Mouse (Mus musculus) R1 (cell line): ENCODE measurements at regions not wholly inside any gene's neighbourhood (a gene's known extent, or its start where the extent isn't known, plus 50 kb on each side); places are given as distances from the start of the nearest gene placed in this dataset.

ENCODE experiments used
- DNase-seq: peaks from one replicate; pipeline ENCODE4 v3.0.0-alpha.2; 2018; ENCODE audit warnings: low read depth, low spot score

DNA sequence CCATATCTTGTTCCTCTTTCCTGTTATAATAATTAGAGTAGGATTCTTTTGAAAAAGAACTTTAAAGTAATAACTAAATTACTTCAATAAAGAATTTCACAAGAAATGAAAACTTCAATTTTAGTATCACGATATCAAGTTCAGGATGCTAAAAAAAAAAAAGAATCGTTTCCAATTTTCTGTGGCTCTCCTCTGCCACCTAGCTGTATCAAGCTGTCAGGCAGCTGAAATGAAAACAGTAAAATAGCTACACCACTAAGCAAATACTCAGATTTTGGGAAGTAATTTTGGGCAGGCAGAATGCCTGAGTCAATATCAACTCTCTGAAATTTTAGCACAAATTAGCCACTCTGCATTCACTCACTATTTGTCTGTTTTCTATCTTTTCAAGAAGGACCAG lies 694.5 kb upstream of the Arrdc3 start:
- no peak for DNase-seq

DNA sequence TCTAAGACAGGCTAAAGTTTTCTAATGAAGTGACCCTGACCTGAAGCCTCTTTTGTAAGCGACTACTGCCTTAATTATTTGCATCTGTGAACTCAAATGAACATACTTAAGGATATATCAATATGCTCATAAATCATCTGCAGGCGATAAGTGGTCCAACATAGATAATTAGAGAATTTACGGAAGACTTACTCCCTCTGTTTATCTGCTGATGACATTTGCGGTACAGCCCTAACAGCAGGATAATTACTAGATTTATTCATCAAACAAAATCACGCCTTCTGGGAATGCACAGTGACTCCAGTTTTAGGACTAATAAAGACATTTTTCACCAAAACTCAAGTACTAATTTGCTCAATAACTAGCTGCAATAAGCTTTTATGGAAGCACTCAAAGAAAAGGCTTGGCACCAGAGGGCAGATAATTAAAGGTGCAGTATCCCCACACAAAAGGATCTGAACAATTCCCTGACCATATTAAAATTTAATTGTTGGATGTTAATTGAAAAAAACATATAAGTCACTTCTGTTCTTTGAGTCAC lies 688.0 kb upstream of the Arrdc3 start:
- no peak for DNase-seq

DNA sequence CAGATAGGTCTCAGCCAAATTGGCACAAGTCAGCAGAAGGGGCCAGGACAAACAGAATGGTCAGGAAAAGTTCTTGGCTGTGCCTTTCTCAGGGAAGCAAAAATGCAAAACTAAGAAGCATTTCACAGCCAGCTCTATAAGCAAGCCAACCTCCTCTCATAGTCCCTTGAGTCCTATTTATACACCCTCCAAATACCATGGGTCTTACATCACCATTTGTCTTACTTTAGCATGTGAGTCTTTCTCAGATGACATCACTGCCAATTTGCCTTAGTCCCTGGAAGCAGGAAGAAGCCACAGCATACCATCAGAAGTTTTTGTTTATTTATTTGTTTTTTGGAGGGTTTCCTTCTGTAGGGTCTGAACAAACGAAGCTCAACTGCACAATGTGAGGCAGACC lies 659.1 kb upstream of the Arrdc3 start:
- no peak for DNase-seq

DNA sequence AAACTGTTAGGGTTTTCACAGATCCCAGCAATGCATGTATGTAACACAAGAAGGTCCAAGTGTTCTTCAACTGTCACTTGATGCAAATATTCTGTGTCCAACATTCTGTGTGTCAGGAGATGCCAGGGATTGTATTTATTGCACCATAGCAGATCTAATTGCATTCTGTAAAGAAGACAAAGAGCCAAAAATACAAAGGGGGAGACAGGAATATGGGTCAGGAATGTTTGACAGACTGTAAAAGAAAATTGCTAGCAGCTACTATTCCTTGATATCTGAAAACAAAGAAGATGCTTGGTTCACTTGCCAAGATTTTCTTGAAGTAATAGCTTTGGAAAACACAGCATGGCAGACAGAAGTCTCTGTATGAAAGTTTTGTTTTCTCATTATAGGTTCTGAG lies 651.8 kb upstream of the Arrdc3 start:
- DNase-seq, result no peak

DNA sequence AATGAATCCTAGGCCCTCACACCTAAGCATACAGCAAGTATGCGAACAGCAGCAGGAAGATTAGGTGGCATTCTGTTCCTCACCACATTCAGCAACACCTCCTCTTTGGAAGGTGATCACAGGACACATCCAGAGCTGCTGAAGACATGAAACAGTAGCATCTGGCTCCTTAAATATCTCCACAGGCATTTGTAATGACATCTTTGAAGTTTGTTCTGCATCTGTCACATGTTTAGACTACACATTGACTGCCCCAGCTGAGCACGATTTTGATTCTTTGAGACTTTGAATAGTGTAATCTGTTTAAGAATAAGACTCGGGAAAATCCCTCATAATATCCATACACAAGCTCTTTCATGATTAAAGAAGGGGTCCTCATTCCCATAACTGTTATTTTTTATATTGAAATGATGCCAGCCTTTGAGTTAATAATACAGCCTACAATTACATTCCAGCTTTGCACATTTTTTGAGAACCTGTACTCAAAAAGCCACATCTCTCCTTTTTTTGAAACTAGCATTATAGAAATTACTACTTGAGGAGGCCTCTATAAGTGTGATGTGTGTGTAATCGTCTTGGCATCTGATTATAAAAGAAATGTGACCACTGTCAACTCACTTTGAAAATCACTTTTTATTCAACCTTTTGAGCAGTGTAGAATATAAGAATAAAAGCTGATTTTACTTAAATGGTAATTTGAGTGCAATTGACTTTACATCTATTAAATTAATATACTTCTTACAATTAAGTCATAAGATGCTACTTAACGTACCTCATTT lies 647.7 kb upstream of the Arrdc3 start:
- DNase-seq, result no peak

DNA sequence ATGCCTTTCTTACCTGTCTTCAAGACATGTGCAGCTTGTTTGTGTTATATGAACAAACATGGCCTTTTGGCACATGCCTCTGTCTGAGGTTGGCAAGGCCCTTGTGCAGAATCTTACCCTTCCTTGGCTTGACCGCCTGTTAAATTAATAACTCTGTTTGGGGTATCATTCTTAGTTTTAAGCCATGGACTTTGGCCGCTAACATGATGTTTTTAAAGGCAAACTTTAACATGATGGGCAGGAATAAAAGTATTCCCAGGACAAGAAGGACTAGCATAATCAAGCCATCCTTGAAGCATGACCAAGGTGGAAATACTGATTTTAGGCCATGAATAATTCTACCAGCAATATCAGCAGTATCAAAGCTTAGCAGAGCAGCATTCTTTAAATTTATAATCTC lies 620.4 kb upstream of the Arrdc3 start:
- DNase-seq, result no peak

DNA sequence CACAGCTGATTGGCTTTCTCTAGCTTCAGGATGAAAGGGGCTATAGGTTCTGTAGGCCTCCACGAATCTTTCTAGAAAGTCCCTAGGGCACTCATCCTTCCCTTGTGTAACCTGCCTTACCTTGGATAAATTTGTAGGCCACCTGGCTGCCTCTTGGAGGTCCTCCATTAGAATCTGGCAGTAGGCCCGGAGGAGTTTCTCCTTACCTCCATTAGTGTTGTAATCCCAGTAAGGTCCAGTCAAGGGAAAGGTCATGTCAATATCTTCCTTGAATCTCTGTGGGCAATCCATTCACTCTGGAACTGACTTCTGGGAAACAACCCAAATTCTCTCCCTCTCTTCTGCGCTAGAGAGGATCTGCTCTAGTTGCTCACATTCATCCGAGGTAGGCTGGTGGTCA lies 616.1 kb upstream of the Arrdc3 start:
- DNase-seq, result no peak

DNA sequence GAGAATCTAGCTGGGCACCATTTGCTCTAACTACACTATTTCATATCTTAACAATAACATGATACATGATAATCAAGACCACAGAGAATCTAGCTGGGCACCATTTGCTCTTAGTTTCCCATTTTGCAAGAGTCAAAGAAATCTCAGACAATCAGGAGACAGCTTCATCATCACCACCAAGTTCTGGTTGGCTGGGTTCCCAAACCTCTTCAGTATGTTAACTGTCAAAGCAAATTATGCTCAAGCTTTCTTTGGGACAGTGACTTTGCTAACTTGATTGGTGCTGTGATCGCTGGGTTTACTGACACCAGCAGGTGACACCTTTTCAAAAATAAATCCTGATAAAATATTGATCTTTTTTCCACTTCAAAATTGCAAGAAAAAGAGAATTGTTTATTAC lies 609.2 kb upstream of the Arrdc3 start:
- no peak for DNase-seq

DNA sequence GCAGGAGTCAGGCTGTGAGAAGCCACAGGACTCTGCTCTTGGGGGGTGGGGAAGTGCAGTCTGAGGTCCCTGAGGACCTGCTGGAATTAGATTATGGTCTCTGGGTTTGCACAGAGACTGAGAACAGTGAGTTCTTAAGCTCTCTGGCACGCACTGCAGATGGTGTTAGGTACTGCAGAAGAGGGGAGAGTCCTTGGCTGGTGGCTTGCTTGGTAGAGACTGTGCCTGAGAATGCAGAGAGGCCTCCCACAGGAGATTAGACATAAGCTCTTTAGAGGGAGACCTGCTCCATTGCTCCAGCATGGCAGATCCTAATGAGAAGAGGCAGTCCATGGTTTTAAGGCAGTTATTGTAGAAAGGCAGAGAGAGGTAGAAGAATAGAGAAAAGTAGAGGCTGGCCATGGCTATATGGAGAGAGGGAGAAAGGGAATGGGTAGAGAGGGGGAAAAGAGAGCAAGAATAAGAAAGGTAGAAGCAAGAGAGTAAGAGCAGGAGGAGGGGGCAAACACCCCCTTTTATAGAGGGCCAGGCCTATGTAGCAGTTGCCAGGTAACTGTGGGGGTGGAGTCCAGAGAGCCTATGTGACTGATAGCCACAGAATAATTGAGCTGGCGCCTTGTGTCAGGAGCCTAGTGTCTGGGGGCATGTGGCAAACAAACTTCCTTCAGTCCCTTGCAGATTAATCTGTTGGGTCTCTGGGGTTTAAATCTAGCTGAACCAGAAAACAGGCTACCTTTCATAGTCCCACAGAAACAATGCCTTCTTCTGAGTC lies 591.3 kb upstream of the Arrdc3 start:
- no peak for DNase-seq

DNA sequence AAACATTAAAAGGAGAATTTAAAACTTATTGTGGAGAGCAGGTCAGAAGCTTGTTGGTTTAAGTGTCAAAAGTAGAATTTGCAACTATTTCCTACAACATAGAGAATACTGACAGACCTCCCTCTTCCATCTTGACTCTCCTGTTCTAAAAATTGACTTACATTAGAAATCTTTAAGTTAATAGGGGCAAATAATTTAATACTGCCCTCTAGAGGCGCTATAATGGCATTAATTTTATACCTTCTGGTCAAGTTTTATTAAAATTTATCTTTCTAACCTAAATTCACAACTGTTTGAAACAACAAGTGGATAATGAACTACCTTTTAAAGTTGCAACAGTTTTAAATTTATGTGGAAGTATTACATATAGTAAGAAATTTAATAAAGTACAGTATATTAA lies 587.5 kb upstream of the Arrdc3 start:
- no peak for DNase-seq

DNA sequence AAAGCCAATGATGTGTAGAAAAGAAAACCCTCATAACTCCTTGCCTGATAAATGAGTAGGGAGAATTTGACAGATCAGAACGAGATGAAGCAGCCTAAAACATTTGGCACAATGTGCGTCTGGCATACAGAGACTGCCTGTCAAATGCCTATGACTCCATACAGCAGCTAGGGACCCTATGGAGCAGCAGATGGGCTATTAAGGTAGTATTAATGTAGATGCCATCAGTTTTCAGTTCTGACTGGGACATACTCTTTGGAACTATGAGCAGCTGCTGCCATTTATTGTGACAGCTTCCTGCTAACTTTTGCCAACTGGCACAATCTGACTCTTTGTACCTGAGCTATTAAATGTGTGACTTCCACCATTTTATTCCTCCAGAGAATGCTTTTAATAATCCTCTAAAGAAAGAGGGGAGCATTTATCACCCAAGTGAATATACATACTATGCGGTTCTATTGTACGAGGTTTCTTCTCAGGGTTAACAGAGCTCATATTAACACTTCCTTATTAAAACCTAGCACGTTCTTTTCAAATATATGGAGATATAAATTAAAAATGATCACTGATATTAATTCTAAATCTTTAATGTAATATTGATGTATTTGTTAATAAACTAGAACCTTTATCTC lies 549.0 kb upstream of the Arrdc3 start:
- no peak for DNase-seq

DNA sequence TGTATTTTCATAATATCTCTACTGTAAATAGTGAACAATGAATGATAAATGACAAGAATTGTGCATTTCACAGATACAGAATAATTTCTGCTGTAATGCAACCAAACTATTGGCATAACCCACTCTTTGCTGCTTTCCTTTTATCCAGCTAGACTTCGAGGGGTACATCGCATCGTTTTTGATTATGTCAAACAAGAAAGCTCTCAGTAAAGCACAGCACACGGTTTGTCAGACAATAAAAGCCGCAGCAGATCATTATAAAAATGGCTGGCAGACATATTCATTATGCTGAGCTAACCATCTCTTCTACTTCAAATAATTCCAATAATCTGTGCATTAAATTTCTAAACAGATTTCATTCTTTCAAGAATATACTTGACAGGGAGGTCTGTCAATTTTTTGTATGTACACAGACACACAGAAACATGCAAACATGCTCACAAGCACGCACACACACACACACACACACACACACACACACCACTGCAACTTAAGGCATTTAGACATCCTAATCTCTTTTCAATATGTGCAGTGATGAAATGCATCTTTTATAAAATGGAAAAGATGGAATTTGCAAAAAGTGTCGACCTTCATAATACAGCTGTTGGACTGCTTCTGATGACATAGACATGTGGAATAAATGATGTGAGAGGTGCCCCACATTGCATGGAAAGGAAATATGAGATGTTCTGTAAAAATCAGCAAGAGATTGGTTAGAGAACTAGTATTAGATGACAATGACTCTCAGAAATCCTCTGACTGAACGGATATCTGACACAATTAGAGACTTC lies 548.1 kb upstream of the Arrdc3 start:
- DNase-seq, result no peak

DNA sequence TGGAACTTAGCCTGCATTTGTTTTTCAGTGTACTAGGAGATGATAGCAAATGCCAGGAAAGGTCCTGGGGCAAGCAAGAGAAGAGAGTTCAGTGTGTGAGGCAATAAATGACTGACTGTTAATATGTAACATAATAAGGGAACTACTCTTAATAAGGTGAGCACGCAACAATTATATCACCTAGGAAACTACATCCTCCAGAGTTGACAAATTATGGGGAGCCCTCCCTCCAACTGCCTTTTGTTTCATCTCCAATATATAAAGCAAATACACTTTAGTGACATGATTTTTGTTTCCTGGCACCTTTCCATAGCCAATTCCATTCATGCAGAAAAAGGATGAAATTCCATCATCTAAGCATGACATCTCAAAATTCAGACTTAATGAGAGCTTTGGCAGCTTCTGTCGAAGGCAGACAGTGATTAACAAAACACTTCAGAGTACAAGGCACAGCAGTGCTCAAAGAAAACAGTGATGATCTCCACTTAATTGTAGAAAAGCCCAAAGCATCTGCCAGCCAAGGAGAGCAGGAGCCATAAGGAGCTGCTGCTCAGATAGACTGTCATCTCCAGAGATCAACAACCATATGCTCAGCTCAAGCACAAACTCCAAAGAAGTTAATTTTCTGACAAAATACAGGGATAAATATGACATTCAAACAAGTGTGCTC lies 536.1 kb upstream of the Arrdc3 start:
- DNase-seq, result no peak

DNA sequence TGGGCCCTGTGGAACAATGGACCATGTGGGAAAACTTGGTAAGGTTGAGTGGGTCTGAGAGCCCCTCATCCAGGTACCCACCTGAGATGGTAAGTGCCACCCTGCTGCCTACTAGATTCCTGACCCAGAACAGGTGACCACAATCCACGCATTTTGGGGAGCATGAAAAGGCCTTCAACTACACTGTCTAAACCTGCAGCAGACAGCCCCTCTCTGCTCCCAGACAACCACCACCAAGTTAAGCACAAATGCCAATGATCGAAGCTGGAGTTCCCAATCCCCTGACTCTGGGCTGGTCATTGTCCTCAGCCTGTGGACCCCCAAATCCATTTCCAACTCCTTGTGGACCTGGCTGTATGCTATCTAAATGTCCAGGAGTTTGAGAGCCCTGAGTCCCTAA lies 517.2 kb upstream of the Arrdc3 start:
- DNase-seq, result no peak

DNA sequence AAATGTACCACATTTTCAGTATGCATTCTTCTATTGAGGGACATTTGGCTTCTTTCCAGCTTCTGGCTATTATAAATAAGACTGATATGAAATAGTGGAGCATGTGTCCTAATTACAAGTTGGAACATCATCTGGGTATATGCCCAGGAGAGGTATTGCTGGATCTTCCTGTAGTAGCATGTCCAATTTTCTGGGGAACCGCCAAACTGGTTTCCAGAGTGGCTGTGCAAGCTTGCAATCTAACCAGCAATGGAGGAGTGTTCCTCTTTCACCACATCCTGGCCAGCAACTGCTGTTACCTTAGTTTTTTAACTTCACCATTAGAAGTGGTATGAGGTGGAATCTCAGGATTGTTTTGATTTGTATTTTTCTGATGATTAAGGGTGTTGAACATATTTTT lies 512.7 kb upstream of the Arrdc3 start:
- no peak for DNase-seq

DNA sequence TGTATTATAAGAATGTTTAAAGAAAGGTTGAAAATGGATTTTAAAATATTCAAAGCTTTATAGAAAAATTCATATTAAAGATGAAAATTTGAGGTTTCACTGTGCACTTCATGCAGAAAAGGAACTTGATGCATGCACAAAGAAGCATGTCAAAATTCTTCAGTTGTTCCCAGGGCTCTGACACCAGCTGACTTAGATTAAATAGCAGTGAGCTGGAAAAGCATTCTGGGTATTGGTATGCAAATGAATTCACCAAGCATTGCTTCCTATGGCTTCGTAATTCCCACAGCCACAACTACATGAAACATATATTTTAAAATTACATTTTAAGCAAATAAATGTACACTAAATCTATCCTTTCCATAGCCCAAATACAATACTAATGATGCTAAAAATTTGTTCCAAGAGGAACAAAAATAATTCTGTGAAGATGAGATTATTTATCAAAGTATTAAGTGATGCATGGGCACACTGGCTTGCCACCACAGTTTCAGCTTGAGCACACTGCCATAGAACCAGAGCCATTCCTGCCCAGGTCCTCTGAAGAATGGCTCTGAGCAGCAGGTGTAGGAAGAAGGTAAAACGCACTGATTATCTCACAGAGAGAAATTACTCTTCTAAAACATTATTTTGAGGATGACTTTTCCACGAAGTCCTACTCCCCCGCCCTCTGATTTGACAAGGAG lies 501.8 kb upstream of the Arrdc3 start:
- DNase-seq, result no peak

DNA sequence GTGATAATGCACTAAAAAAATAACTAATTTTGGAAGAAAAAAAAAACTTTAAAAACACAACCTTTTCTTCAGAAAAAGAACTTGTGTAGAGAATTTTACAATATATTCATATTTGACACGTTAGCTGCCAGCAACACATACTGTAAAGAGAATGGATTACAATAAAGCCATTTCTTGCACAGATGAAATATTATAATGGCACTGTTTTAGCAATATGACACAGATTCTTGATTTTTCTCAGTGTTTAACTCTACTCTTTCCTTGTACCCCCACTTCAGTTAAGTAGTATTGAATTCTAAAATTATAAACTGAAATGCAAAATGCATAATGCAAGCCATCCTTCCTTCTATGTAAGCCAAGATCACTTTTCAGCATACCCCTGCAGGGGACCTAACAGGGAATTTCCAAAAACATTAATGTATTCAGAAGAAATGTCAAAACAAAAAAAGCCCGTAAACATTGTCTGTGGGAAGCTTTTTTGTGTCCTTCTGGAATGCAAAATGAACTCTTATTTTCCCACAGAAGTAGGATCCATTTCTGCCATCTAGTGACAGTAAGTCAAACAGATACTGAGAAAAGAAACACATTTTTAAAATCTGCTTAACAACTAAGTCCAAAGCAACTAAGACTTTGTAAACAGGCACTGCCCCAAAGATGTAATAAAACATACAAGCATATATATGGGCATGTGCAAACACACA lies 501.1 kb upstream of the Arrdc3 start:
- DNase-seq, result no peak

DNA sequence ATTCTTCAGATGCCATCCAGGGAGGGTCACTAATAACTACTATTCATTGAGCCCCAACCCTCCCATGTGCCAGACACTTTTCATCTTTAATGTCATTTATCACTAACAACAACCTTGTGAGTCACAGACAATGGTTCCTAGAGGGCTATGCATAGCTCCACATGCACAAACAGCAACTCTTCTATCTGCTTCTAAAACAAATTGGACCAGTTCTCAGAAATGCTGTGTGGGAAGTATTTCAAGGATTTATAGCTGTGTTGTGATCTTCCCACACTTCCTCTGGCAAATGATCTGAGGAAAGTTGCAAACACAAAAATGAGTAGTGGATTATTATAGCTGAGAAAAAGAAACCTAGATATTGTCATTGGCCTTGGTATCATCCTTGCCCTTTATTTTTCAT lies 474.3 kb upstream of the Arrdc3 start:
- DNase-seq, result no peak

DNA sequence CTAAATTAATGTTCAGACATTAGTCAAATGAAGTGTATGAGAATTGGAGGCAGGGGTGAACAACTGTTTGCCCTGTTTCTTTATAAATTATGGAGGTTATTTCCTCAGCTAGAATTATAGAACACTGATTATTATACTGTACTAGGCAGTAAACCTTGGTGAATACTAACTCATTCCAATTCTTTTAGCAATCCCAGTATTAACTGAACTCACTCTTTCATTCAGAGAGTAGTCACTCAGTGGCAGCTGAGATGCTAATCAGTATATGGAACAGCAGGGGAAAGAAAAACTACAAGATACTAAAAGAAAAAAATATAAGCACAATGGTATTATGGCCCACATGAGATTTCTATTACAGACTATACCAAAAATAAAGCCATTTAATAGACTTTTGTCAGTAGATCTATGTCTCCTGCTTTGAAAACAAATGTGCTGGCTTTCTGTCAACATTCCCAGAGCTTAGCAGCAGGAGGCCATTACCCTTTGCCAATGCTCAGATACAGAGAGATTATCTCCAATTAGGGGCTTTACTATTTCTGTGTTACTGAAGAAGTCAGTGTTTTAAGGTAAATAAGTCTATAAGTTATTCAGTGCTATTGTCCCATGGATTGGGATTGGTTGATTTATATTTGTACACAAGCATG lies 473.3 kb upstream of the Arrdc3 start:
- DNase-seq, result no peak
